Mouse (Mus musculus): ENCODE measurements around the gene Ptrhd1.
"Not testable (repeated sequence)": the region's sequence is repeated elsewhere in the genome, so short reads cannot be mapped to it uniquely, and the experiment has no call there.

The Ptrhd1 gene

DNA sequence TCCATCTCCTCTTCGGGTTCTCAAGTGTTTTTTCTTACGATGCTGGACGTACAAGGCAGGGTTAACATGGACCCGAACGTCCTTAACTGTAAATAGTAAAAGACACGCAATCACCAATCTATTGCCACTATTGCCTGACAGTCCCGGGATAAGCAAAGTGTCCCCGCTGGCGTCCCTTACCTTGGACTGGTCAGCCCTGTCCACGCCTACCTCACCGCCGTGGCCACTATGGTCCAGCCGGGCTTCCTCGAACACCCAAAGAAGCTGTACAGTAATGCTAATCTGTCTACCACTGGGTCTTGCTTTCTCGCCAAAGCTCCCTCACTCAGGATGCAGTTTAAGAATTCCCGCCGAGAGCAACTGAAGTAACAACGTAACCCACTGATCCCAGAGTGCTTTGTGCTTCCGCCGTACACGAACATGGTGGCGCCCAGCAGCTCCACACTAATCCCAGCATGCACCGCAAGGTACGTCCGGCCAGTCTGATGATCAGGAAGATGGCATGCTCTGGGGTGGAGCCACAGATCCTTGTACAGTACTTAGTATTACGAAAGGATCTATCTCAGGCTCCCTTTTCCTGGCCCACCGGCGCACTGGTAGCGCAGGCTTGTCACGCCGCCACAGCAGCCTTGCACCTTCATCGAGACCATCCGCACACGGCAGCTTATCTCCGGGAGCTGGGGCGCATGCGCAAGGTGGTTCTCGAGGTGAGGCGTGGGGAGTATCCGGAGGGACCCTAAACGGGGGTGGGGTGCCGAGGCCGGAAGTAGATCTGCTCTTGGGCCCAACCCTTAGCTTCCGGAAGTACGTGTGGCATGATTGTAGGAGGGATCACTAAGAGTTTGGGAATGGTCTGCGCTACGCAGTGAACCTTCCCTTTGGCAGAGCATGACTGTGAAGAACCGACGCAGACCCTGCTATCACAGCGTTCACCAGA, at the start of gene Ptrhd1, which contains the start of gene Cenpo:
Gene Ptrhd1, plus strand, starts transcription at position 456 of the 937 bp plus-strand sequence.
Gene Cenpo, minus strand, starts transcription at position 723 of the 937 bp plus-strand sequence.
- peak; percentile 96 to 97 for DNase-seq

GRCm38 (mm10) chr12:4184648-4185047, 49.2 kb upstream of the Ptrhd1 start:
- no peak for DNase-seq

DNA sequence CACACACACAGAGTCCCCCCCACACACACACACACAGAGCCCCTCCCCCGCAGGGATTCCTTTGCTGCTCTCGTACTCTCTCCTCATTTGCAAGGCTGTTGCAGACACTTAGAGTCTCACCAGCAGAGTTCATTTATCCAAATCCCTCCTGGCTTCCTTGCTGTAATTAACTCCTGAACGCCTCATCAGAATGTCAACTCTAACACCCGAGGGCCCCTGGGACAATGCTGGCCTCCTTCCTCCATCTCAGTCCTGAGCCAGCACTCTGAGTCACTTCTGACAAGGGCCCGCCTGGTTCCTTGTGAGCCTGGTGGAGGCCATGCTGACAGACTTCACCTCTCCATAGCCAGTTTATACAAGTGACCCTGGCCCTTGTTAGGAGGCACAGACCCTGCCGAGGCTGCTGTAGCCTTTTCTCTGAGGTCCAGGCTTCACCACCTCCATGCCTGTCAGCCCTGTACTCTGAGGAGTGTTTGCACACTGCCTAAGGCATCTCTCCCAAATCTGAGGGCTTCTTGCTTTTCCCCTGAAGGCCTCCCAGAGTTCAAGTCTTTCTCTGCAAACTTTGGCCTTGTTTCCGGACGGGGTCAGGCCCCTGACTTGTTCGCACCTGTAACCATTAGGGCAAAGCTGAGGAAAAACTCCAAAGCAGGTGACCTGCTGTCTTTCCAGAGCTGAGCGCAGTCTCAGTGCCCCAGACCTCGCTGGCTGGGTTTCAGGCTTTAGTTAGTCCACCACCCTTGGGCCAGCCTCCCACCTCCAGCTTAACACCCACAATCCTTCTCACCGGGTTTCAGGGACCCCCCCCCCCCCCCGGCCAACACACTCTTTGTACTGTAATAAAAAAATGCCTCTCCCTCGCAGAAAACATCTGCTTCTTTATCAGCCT, 45.4 kb upstream of the Ptrhd1 start:
- peak; percentile 67 to 83 for DNase-seq

GRCm38 (mm10) chr12:4189060-4189447, 44.8 kb upstream of the Ptrhd1 start:
- peak in 1 of 2 experiments; percentile 25 for DNase-seq

DNA sequence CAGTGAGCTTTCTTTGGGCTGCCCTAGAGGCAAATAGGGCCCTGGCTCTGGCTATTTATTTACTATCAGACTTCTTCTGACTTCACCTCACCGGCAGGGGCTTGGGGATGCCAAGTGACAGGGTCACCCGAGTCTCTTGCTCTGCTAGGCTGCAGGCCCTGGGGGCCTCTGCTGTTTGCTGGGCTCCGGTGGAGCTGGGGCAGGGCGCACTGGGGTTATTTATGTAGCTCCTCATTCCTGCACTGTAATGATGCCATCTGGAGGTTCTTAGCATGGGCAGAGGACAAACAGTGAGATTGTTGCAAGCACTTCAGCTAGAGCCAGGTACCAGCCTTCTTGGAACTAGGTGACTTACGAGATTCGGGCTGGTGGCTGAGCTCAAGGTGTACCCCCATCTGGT, 41.3 kb upstream of the Ptrhd1 start:
- peak in 1 of 2 experiments; percentile 22 for DNase-seq

DNA sequence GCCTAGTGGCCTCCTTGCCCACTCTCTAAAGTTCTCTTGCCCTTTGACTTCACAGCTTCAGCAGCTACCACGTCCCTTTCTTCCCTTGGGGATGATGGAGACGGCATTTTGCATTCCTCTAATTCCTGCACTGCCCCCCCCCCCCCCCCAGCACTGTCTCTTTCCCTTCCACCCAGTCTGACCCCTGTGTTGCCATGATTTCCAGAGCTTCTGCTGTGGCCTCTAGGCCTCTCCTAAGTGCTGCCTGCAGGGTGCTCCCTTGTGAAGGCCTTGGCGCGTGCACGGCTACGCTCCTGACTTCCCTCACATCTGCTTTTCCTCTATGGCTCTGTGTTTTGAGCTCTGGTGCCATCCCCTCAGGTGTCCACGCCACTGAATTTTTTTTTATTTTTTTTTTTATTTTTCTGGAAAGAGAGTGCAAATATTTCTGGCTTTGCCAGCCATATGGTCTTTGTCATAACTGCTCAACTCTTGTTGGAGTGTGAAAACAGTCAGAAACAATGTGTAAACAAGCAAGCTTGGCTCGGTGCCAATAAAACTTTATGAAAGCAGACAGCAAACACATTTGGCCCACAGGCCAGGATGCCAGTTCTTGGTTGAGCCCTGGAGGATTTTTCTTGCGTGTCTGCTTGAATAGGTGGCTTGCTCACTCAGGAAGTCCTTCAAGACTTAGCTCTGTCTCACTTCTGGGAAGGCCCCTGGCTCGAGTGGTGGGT, 40.6 kb upstream of the Ptrhd1 start:
- DNase-seq: peak; percentile 35 to 62

DNA sequence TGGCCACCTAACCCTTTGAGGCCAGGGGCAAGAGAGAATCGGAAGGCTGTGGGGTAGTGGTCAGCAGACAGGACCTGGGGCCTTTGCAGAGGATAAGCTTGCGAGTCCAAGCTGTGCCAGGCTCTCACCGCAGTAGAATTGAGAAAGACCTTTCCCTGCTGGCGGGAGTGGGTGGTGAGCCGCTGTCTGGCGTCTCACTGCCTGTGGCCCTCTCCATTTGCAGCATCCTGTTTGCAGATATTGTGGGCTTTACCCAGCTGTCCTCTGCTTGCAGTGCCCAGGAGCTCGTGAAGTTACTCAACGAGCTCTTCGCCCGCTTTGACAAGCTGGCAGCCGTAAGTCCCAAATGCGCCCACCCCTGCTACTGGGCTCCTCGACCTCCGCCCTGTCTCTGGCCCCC, 39.2 kb upstream of the Ptrhd1 start:
- peak in 1 of 2 experiments; percentile 23 for DNase-seq

- DNase-seq: peak in 1 of 2 experiments; percentile 16
These were observed 35.1 kb upstream of the Ptrhd1 start for GRCm38 (mm10) chr12:4198702-4199101.

- peak in 1 of 2 experiments; percentile 16 for DNase-seq
These were observed 34.6 kb upstream of the Ptrhd1 start for GRCm38 (mm10) chr12:4199271-4199670.

- DNase-seq: peak in 1 of 2 experiments; percentile 41
These were observed 32.2 kb upstream of the Ptrhd1 start for GRCm38 (mm10) chr12:4201454-4202200.

DNA sequence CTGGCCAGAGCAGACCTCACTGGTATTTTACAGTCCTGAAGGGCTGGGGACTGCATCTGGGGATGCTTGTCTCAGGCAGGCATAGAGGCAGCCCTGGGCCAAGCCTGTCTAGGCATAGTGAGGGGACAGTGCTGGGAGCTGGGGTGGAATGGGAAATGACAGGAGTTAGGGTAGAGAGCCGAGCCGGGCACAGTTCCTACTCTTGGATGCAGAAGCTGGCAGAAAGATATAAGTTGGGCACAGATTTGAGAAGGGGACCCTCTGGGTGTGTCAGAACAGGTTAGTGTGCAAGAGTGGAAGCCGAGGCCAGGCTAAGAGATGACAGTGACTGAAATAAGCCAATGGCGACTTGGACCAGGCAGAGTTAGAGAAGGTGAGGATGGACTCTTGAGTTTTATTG, 31.6 kb upstream of the Ptrhd1 start:
- DNase-seq: peak in 1 of 2 experiments; percentile 13

- peak in 1 of 2 experiments; percentile 15 for DNase-seq
These were observed 27.7 kb upstream of the Ptrhd1 start for GRCm38 (mm10) chr12:4206106-4206505.

DNA sequence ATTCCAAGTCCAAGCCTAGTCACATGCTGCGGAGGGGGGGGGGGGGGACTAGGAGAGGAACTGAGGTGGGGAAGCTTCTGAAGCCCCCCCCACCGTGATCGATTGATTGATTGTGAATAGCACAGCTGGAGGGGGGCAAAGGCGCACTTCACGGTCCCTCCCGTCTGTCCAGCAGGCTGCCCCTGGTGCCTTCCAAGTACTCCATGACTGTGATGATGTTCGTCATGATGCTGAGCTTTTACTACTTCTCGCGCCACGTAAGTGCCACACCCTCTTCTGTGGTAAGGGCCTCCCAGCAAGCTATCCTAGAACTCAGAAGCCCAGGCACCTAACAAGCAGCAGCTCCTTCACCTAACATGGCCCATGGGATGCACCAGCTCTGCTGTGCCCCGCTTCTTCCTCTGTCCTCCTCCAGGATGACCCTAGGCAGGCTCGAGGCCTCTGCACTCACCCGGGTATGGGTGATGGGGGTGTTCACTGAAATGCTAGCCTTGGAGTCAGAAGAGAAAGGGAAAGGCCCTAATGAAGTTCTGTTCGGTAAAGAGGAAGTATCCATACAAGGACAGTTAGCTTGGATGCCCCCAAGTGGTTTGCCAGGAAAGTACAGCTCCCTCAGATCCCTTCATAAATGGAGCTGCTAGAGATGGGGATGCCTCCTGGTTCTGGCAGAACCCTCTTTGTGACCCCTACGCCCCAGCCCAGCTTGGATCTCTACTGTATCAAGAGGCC, 25.3 kb upstream of the Ptrhd1 start:
- peak; percentile 20 to 72 for DNase-seq

GRCm38 (mm10) chr12:4209196-4209595, 24.6 kb upstream of the Ptrhd1 start:
- no peak for DNase-seq

DNA sequence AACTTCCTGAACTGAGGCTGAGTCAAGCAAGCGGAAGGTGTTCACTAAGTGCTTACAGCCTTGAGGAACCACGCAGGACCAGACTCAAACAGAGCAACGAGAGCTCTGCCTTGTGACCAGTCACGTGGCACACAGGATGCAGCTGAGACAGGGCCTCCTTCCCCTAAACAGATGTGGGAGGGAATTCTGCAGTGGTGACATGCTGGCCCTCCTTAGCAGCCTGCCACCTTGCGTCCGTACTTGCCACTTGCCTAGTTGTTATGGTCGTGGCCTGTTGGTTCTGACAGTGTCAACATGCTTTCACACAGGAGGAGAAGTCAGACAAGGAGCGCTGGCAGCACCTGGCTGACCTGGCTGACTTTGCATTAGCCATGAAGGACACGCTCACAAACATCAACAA, 22.7 kb upstream of the Ptrhd1 start:
- peak in 1 of 2 experiments; percentile 40 for DNase-seq

DNA sequence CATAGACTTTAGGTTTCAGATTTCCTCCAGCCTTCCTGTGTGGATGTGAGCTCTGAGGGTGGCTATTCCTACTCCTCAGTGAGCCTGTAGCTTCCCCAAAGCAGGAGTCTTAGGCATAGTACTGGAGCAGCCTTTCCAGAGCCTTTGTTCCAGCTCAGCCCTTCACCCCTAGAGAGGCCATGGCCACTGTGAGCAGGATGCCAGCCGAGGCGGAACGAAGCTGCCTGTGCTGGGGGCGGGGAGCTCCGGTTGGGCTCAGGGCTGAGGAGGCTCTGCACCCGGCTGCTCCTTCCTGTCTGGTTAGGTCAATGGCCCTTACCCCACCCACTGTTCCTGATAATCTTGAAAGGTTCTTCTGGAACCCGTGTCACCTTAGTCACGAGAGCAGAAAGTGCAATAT, 20.9 kb upstream of the Ptrhd1 start:
- DNase-seq: peak in 1 of 2 experiments; percentile 23

DNA sequence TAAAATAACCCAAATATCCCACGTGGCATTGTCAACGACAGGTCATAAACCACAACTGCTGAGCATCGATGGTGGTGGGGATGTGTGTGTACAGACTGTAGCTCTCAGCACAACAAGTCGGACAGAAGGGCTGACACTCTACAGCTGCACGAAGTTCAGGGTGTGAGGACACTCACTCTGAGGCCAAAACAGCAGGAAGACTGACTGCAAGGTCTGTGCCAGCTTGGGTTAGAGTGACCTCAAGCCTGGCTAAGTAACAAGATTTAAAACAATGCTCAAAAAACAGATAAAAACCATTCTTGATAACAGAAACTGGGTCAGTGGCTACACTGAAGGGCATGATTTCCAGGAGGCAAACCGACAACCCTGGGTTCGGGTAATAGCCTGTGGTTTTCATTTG, 3.7 kb upstream of the Ptrhd1 start:
- no peak for DNase-seq

DNA sequence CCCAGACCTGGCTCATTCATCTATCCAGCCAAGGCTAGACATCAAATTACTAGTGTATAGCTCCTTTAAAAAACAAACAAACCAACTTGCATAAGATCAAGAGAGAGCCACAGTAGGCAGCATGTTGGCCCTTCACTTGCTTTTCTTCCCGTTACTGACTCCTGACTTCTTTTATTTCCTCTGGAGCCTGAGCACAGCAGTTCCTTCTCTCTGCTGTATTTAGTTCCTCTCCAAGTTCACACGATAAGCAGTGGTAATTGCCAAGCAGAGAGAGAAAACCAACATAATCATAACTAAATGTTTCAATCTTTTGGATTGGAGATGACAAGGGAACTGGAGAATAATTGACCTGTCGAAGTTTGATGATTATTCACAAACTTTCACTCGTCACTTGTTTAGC, 1.1 kb upstream of the Ptrhd1 start:
- DNase-seq: no peak

- no peak for DNase-seq
These were observed 3.7 kb downstream of the Ptrhd1 start for GRCm38 (mm10) chr12:4237481-4237880.

DNA sequence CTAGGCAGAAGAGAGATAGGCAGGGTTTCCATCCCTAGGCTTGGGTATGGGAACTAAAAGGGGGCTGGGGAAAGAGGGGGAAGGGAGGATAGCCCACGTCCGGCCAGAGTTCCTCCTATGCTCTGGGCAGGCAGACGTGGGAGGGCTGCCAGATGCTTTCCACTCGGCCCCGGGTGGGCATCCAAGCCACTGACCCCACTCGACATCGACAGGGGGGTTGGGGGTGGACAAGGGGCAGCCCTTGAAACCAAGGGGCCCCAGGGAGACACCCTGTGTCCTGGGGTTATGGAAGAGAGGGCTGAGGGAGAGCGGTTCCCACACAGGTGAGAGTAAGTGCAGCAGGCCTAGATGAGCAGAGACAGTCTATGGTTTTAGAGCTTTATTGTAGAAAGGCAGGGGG, 6.5 kb downstream of the Ptrhd1 start:
- not testable (repeated sequence) for DNase-seq

DNA sequence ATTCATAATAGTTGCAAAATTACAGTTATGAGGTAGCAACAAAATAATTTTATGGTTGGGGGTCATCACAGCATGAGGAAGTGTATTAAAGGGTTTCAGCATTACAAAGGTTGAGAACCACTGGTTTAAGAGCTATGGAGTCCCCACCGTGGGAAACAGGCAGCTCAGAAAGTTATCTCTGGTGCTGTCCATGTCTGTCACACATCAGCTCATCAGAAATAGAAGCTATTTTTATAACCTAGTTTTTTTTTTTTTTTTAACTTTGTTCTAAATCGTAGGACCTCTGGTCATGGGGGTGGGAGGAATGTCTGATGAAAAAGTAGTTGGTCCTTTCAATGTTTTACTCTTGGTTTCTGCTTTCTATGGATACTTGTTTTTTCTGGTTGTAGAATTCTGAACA, 10.0 kb downstream of the Ptrhd1 start:
- no peak for DNase-seq

Measured in lung, postnatal 4 days (tissue).